Mouse (Mus musculus) testis, adult 2 months (tissue): Measurements from ENCODE around the gene Kctd15.

Experiments
- CTCF ChIP-seq: fragments of 200-500 bp; IDR thresholded peaks from 2 replicates; pipeline ENCODE4 v1.5.1; 2012; ENCODE audit warnings: low read depth, mild to moderate bottlenecking, inconsistent platforms, low read length, moderate library complexity; ENCODE audit not compliant: control insufficient read depth, insufficient read depth, insufficient replicate concordance
- POLR2A ChIP-seq: fragments of 200-500 bp; IDR thresholded peaks from 2 replicates; pipeline ENCODE4 v1.6.1; 2012; ENCODE audit warnings: low read depth, mild to moderate bottlenecking, inconsistent platforms, low read length, moderate library complexity; ENCODE audit not compliant: control insufficient read depth

- TF ChIP-seq CTCF (no peak), POLR2A (no peak)
Observed at GRCm38 (mm10) chr7:34645623-34646022, 10.9 kb downstream of the Kctd15 start.
